Mouse (Mus musculus): ENCODE data around the gene Runx1. TPM values are rescaled to one million over a fixed set of nuclear protein-coding genes. Genes with fewer than 3 reads are reported as not detected.

Runx1 gene
- polyA plus RNA-seq, 1 experiment from 2014 or later: 2.1 TPM

DNA sequence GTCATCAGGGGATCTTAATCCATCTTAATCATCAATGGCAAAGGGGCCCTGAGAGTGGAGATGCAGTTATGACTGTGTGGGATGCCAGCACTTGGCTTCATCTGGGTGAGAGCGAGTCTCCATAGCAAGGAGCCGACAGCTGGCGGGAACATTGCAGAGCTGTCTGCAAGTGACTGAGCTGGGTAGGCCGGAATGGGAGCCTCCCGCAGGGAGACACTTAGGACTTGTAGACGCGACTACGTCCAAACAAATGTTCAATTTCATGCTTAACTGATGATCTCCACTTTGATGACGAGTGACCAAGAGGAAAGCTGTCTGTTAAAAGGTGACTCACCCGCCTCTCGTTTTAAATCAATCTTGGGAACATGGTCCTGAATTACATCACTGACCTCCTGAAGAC lies 37.5 kb downstream of the Runx1 start:
- Histone ChIP-seq H3K36me3 (no peaks in the 10 kb centered on the region), H3K27ac (no peak overlapping the region), H3K4me2 (no peak overlapping the region), H3K9ac (no peak overlapping the region), H3K27me3 (peaks cover 6% of the 10 kb centered on the region; the same call in 1 of the 2 replicates), H3K4me1 (peaks cover 8% of the 10 kb centered on the region), H3K9me3 (replicated peaks) (no peaks in the 10 kb centered on the region), H3K4me3 (replicated peaks) (no peak overlapping the region)
- WGBS: 45% methylated on average over 11 of the region's 11 CpGs
- ATAC-seq (replicated peaks; ENCODE audit: low FRiP score): no peak

- ATAC-seq (replicated peaks; ENCODE audit: low FRiP score): no peak
- Histone ChIP-seq H3K9me3 (replicated peaks) (no peaks in the 10 kb centered on the region), H3K36me3 (no peaks in the 10 kb centered on the region), H3K27me3 (no peaks in the 10 kb centered on the region; the same call in 1 of the 2 replicates), H3K4me3 (replicated peaks) (no peak overlapping the region), H3K27ac (no peak overlapping the region), H3K4me2 (no peak overlapping the region), H3K9ac (no peak overlapping the region), H3K4me1 (peaks cover 13% of the 10 kb centered on the region)
- 43% methylated on average over 5 of the region's 5 CpGs for WGBS
These were observed 39.0 kb downstream of the Runx1 start for GRCm38 (mm10) chr16:92786883-92787321.

- Histone ChIP-seq H3K27me3 (no peaks in the 10 kb centered on the region; the same call in 1 of the 2 replicates), H3K4me3 (replicated peaks) (no peak overlapping the region), H3K4me1 (peaks cover 13% of the 10 kb centered on the region), H3K4me2 (no peak overlapping the region), H3K9ac (no peak overlapping the region), H3K27ac (no peak overlapping the region), H3K9me3 (replicated peaks) (no peaks in the 10 kb centered on the region), H3K36me3 (no peaks in the 10 kb centered on the region)
- ATAC-seq (replicated peaks; ENCODE audit: low FRiP score): no peak
- WGBS: 74% methylated on average over 6 of the region's 6 CpGs
These were observed 39.6 kb downstream of the Runx1 start for GRCm38 (mm10) chr16:92786276-92786882.

DNA sequence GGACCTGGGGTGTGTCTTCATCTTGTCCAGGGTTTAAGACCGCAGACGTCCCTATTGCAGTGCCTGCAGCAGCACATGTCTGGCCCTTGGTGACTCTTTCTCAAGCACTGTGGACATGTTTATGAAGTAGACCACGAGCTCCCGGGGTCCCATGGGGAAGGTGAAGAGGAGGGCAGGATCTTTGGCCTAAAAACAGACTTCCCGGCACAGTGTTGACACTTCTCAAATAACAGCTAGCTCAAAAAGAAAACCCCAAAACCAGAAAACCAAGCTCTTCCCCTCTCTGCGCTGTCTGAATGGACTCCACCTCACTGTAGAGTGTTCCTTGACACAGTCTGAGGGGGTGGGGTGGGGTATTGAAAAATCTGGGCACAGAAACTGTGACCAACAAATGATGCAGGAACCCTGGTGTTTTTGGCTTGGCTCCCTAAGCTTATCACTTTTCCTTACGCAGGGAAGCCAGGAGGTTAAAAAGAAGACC lies 42.3 kb downstream of the Runx1 start:
- ATAC-seq (replicated peaks; ENCODE audit: low FRiP score): no peak
- Histone ChIP-seq H3K4me1 (peaks cover 13% of the 10 kb centered on the region), H3K4me2 (no peak overlapping the region), H3K4me3 (replicated peaks) (no peak overlapping the region), H3K36me3 (no peaks in the 10 kb centered on the region), H3K9ac (no peak overlapping the region), H3K9me3 (replicated peaks) (no peaks in the 10 kb centered on the region), H3K27ac (no peak overlapping the region), H3K27me3 (no peaks in the 10 kb centered on the region; the same call in 1 of the 2 replicates)
- 22% methylated on average over 7 of the region's 7 CpGs for WGBS

GRCm38 (mm10) chr16:92782408-92782807 lies 43.5 kb downstream of the Runx1 start:
- H3K36me3 ChIP-seq: no peaks in the 10 kb centered on the region
- H3K4me1 ChIP-seq: peaks cover 13% of the 10 kb centered on the region
- no peaks in the 10 kb centered on the region; the same call in 1 of the 2 replicates for H3K27me3 ChIP-seq
- no peak overlapping the region for H3K27ac ChIP-seq
- no peak overlapping the region for H3K4me3 ChIP-seq (replicated peaks)
- whole genome bisulfite sequencing: 81% methylated on average over 6 of the region's 6 CpGs
- ATAC-seq (replicated peaks; ENCODE audit: low FRiP score): no peak
- no peaks in the 10 kb centered on the region for H3K9me3 ChIP-seq (replicated peaks)
- H3K9ac ChIP-seq: no peak overlapping the region
- H3K4me2 ChIP-seq: no peak overlapping the region

DNA sequence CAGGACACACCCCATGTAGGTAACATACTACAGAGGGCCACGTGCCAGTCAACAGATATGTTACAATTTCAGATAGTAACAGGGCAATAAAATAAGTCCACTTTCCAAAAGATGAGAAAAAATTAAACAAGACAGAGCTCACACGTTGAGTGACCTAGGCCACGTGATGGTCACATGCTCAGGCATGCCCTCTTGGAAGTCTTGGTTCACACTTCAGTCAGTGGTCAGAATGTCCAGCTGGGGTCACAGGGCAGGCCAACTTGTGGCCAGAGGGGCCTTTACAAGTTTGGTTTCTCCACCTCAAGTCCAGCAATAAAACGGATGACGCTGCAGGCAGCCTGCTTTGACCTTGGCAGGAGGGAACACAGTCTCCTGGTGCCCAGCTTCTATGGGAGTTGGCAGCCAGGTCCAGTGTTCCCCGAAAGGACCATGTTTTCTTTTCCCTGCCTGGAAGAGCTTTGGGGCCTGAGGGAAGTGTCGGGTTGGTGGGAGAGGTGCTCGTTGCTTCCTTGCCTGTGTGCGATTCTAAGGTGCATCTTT lies 46.0 kb downstream of the Runx1 start:
- Histone ChIP-seq H3K4me3 (replicated peaks) (no peak overlapping the region), H3K36me3 (no peaks in the 10 kb centered on the region), H3K27ac (no peak overlapping the region), H3K27me3 (no peaks in the 10 kb centered on the region; the same call in 1 of the 2 replicates), H3K4me1 (peaks cover 13% of the 10 kb centered on the region), H3K4me2 (no peak overlapping the region), H3K9ac (no peak overlapping the region), H3K9me3 (replicated peaks) (no peaks in the 10 kb centered on the region)
- no peak for ATAC-seq (replicated peaks; ENCODE audit: low FRiP score)
- 76% methylated on average over 9 of the region's 9 CpGs for WGBS

- ATAC-seq (replicated peaks; ENCODE audit: low FRiP score): no peak
- Histone ChIP-seq H3K27me3 (no peaks in the 10 kb centered on the region; the same call in 1 of the 2 replicates), H3K4me3 (replicated peaks) (no peak overlapping the region), H3K36me3 (no peaks in the 10 kb centered on the region), H3K4me2 (no peak overlapping the region), H3K9me3 (replicated peaks) (no peaks in the 10 kb centered on the region), H3K27ac (no peak overlapping the region), H3K9ac (no peak overlapping the region), H3K4me1 (peaks cover 12% of the 10 kb centered on the region)
- WGBS: 89% methylated on average over 2 of the region's 2 CpGs
These were observed 46.8 kb downstream of the Runx1 start for GRCm38 (mm10) chr16:92779175-92779574.

DNA sequence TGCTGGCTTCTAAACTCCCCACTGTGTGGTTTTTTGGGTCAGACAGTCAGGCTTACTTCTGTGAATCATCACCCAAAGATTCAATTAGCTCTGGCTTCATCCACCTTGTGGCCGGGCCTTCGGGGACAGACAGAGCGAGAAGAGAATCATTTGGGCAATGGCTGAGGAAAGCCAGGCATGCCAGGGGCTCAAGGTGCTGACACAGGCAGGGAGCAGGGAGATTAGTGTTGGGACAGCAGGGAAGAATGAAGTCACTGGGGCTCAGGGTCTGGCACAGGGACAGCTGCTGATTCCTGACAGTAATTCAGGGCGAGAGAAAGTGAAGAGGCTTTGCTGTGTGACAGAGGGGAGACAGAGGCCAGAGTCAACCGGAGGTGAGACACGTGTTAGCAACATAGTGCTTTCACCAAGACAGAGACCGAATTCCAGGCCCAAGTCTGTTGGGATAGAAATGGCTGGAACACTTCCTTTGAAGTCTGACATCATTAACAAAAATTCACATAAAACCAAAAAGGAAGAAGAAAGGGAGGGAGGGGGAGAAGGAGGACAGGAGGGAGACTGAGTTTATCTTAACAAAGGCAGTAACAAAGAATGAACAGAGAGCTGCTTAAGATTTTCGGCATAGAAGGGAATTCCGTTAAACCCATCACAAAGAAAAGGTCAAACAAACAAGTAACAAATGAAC lies 47.7 kb downstream of the Runx1 start:
- ATAC-seq (replicated peaks; ENCODE audit: low FRiP score): no peak
- no peak overlapping the region for H3K9ac ChIP-seq
- H3K4me3 ChIP-seq (replicated peaks): no peak overlapping the region
- H3K27me3 ChIP-seq: no peaks in the 10 kb centered on the region; the same call in 1 of the 2 replicates
- no peak overlapping the region for H3K4me2 ChIP-seq
- H3K4me1 ChIP-seq: peaks cover 3% of the 10 kb centered on the region
- H3K27ac ChIP-seq: no peak overlapping the region
- no peaks in the 10 kb centered on the region for H3K36me3 ChIP-seq
- H3K9me3 ChIP-seq (replicated peaks): no peaks in the 10 kb centered on the region
- 64% methylated on average over 9 of the region's 9 CpGs for WGBS

- no peak for ATAC-seq (replicated peaks; ENCODE audit: low FRiP score)
- WGBS: 90% methylated on average over 4 of the region's 4 CpGs
These were observed 58.1 kb downstream of the Runx1 start for GRCm38 (mm10) chr16:92767862-92768261.

GRCm38 (mm10) chr16:92767423-92767822 lies 58.5 kb downstream of the Runx1 start:
- Histone ChIP-seq H3K4me3 (replicated peaks) (no peak overlapping the region), H3K4me1 (no peaks in the 10 kb centered on the region), H3K9ac (no peak overlapping the region), H3K27ac (no peak overlapping the region), H3K36me3 (no peaks in the 10 kb centered on the region), H3K27me3 (no peaks in the 10 kb centered on the region), H3K4me2 (no peak overlapping the region), H3K9me3 (replicated peaks) (no peaks in the 10 kb centered on the region)
- no peak for ATAC-seq (replicated peaks; ENCODE audit: low FRiP score)
- 93% methylated on average over 7 of the region's 7 CpGs for WGBS

More at GRCm38 (mm10) chr16:92767862-92768261, 58.1 kb downstream of the Runx1 start:
- Histone ChIP-seq H3K4me3 (replicated peaks) (no peak overlapping the region), H3K4me1 (no peaks in the 10 kb centered on the region), H3K36me3 (no peaks in the 10 kb centered on the region), H3K9me3 (replicated peaks) (no peaks in the 10 kb centered on the region), H3K27ac (no peak overlapping the region), H3K9ac (no peak overlapping the region), H3K27me3 (no peaks in the 10 kb centered on the region), H3K4me2 (no peak overlapping the region)

GRCm38 (mm10) chr16:92764741-92765396 lies 61.1 kb downstream of the Runx1 start:
- Histone ChIP-seq H3K27ac (no peak overlapping the region), H3K9ac (no peak overlapping the region), H3K36me3 (no peaks in the 10 kb centered on the region), H3K4me3 (replicated peaks) (no peak overlapping the region), H3K9me3 (replicated peaks) (no peaks in the 10 kb centered on the region), H3K27me3 (no peaks in the 10 kb centered on the region; the same call in 1 of the 2 replicates), H3K4me2 (no peak overlapping the region), H3K4me1 (0 out of 2 replicates have a peak, but pooled peaks cover 4% of the 10 kb centered on the region)
- 50% methylated on average over 13 of the region's 13 CpGs for WGBS
- ATAC-seq (replicated peaks; ENCODE audit: low FRiP score): no peak

GRCm38 (mm10) chr16:92763666-92764065 lies 62.3 kb downstream of the Runx1 start:
- Histone ChIP-seq H3K27ac (no peak overlapping the region), H3K4me1 (0 out of 2 replicates have a peak, but pooled peaks cover 4% of the 10 kb centered on the region), H3K9me3 (replicated peaks) (no peaks in the 10 kb centered on the region), H3K9ac (no peak overlapping the region), H3K27me3 (no peaks in the 10 kb centered on the region; the same call in 1 of the 2 replicates), H3K4me2 (no peak overlapping the region), H3K36me3 (no peaks in the 10 kb centered on the region), H3K4me3 (replicated peaks) (no peak overlapping the region)
- no peak for ATAC-seq (replicated peaks; ENCODE audit: low FRiP score)
- WGBS: 90% methylated on average over 3 of the region's 3 CpGs
